Mouse (Mus musculus) gonadal fat pad, adult 2 months (tissue): ENCODE measurements around the gene Grrp1. TPM values are rescaled to one million over a fixed set of nuclear protein-coding genes. Genes with fewer than 3 reads are reported as not detected.
"Not testable (repeated sequence)": the region's sequence is repeated elsewhere in the genome, so short reads cannot be mapped to it uniquely, and the experiment has no call there.

ENCODE experiments used
- DNase-seq: peaks from one replicate; pipeline ENCODE4 v3.0.0-alpha.2; 2012; ENCODE audit warnings: low read depth
- polyA plus RNA-seq: library from polyadenylated mRNA; depleted of rRNA; stranded (reverse); fragments of >200 nt; gene quantifications from 2 replicates; pipeline ENCODE4 v1.2.3, GENCODE M21; 2012; rRNA removed

Grrp1 gene
- 15.0 and 15.6 TPM in 2 replicates for polyA plus RNA-seq

- DNase-seq: no peak
Measured at GRCm38 (mm10) chr4:134253722-134254324, at the start of gene Grrp1. Grrp1 (minus strand) TSS chr4:134254106.

GRCm38 (mm10) chr4:134302084-134302483, 48.2 kb upstream of the Grrp1 start:
- no peak for DNase-seq

GRCm38 (mm10) chr4:134300316-134300715, 46.4 kb upstream of the Grrp1 start:
- peak; percentile 56 for DNase-seq

GRCm38 (mm10) chr4:134299498-134299810, 45.5 kb upstream of the Grrp1 start:
- DNase-seq: no peak

- DNase-seq: no peak
Measured at GRCm38 (mm10) chr4:134298626-134299497, 45.0 kb upstream of the Grrp1 start.

- DNase-seq: no peak
Measured at GRCm38 (mm10) chr4:134297369-134297768, 43.5 kb upstream of the Grrp1 start.

GRCm38 (mm10) chr4:134296523-134296922, 42.6 kb upstream of the Grrp1 start:
- DNase-seq: no peak

GRCm38 (mm10) chr4:134296096-134296495, 42.2 kb upstream of the Grrp1 start:
- not testable (repeated sequence) for DNase-seq

GRCm38 (mm10) chr4:134293692-134294163, 39.8 kb upstream of the Grrp1 start:
- DNase-seq: no peak

- DNase-seq: no peak
Measured at GRCm38 (mm10) chr4:134293061-134293691, 39.3 kb upstream of the Grrp1 start.

GRCm38 (mm10) chr4:134292067-134292466, 38.2 kb upstream of the Grrp1 start:
- no peak for DNase-seq

GRCm38 (mm10) chr4:134288397-134289256, 34.7 kb upstream of the Grrp1 start:
- no peak for DNase-seq

GRCm38 (mm10) chr4:134287575-134288025, 33.7 kb upstream of the Grrp1 start, which contains the start of gene Pdik1l:
Pdik1l (minus strand) TSS chr4:134287895.
- no peak for DNase-seq

- DNase-seq: no peak
Measured at GRCm38 (mm10) chr4:134287168-134287564, 33.3 kb upstream of the Grrp1 start.

GRCm38 (mm10) chr4:134286226-134287167, 32.6 kb upstream of the Grrp1 start:
- DNase-seq: no peak

GRCm38 (mm10) chr4:134284942-134285341, 31.0 kb upstream of the Grrp1 start:
- DNase-seq: no peak

- peak; percentile 68 for DNase-seq
Measured at GRCm38 (mm10) chr4:134273417-134274345, 19.8 kb upstream of the Grrp1 start.

- DNase-seq: no peak
Measured at GRCm38 (mm10) chr4:134272731-134273416, 19.0 kb upstream of the Grrp1 start.

- no peak for DNase-seq
Measured at GRCm38 (mm10) chr4:134271979-134272378, 18.1 kb upstream of the Grrp1 start.
